Mouse (Mus musculus) granulocyte monocyte progenitor cell, adult 5-6 weeks (primary cell): ENCODE measurements around the gene Txlng. TPM values are rescaled to one million over a fixed set of nuclear protein-coding genes. Genes with fewer than 3 reads are reported as not detected.
A peak's percentile ranks its signal among the peaks of the same experiment; 100 is the strongest.

Experiments
- ATAC-seq: replicated peaks from 2 replicates; pipeline ENCODE4 v1.8.0; 2016; ENCODE audit warnings: mild to moderate bottlenecking, moderate TSS enrichment, inconsistent platforms; ENCODE audit not compliant: poor library complexity, severe bottlenecking
- total RNA-seq, 2 experiments: library from RNA; stranded (forward) in 1 of 2; stranded (reverse) in 1 of 2; fragments of 200-712, 200-1000 nt in 1 of 2; fragments of >200 nt in 1 of 2; fragmentation: Nextera tagmentation in 1 of 2; gene quantifications; 2 replicates each; pipeline ENCODE4 v1.2.3; 2014 to 2017

Txlng gene
- total RNA-seq, 2 experiments from 2014 or later: 21.9 to 39.6 TPM

- peak; percentile 12 for ATAC-seq
Observed at GRCm38 (mm10) chrX:162760958-162761515, 68.2 kb downstream of the Txlng start.

DNA sequence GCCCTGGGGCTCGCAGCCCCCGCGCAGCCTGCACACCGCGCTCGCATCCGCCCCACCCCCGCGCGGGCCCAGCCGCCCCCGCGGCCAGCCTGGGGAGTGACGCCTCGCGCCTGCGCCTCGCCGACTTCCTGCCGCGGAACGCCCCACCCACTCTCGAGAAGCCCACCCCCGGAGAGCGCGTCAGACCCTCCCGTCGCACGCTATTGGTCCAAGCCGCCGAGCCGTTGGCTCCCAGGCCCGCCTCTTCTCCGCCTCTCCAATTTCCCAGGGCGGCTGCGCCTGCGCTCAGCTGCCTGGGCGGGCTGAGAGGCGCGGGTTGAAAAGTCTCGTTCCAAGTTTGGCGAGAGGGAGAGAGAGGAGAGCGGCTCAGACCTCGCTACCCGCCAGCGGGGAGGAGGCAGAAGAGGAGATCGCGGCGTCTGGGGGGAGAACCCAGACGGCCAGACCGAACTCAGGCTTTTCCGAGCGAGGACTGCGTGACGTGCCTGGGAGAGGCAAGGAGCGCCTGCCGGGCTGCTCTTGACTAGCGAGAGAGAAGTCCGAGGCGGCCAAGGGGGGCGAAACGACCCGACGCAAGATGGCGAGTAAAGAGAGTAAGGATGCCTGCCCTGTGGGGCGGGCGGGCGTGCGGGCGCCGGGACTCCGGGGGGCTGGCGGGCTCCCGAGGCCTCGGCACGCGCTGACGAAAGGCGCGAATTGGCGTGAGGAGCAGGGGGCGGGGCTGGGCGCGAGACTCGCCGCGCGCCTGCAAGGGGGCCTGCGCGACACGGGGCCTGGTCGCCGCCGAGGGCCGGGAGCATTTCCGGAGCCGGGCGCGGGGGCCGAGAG, 68.9 kb downstream of the Txlng start, which contains the start of gene Rbbp7:
TSS of gene Rbbp7 (plus strand) at position 288 of the 828 bp plus-strand sequence.
- ATAC-seq: peak; percentile 84

DNA sequence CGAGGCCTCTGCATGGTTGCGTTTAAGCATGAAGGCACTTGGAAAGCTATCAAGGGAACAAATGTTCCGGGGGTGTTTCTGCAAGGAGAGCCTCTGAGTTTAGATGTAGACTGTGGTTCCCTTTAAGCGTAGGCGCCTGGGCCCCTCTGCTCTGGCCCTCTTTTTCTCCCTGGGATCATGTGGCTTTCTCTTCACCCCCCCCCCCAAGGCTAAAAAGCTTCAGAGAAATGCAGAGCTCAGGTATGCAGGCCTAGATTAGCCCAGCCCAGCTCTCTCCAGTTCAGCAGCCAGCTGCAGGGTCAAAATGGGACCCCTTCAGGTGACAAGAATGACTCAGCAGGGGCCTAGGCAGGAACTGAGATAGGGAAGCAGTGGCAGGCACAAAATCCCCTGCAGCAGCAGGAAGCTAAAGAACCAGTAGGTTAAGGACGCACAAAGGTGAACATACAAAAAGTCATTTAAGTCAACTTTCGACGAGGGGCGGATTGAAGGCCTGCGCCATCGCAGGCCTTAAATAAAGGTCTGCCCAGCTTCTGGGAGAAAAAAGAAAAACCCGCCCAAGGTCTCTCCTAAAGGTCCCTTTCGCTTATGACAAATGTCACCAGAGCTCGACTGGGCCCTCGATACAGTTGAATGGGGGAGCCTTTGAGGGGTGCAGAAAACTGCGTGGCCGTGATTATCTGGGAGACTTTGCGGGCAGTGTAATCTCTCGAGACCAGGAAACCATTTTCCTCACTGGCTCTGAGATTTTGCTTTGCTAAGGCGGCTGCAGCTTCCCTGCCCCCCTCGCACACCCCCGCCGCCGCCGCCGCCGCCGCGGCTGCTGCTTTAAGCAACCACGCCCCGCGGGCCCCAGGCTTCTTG, 69.8 kb downstream of the Txlng start:
- peak; percentile 21 for ATAC-seq

DNA sequence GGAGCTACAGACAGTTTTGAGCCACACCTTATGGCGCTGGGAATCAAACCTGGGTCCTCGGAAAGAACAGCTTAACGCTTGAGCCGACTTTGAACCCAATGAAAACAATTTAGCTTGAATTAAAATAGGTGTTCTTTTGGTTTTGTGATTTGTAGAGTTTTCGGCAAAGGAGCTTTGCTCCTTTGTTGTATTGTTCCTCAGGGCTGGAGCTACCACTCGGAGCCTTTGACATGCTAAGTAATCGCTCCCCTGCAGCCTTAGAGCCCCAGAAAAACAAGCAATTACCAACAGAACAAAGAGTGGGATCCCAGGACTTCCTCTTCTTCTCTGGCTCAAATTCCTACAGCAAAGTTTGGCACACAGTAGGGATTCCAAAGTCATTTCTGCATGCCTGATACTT, 73.2 kb downstream of the Txlng start:
- ATAC-seq: no peak

DNA sequence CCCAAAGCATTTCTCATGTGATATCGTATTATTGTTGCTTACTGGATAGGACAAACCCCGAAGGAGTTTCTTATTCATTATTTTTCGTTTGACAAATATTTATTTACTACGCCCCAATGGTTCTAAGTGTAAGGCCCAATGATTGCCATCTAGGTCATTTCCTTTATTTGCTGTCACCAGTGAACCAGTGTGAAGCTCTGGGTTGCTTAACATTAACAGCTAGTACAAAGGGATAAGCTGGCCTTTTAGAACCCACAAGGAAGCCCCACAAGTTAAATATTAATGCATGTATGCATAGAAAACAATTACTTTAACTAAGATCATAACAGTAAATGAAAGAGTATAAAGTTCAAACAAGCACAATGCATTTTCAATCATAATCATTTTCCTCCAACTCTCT, 74.9 kb downstream of the Txlng start:
- no peak for ATAC-seq

DNA sequence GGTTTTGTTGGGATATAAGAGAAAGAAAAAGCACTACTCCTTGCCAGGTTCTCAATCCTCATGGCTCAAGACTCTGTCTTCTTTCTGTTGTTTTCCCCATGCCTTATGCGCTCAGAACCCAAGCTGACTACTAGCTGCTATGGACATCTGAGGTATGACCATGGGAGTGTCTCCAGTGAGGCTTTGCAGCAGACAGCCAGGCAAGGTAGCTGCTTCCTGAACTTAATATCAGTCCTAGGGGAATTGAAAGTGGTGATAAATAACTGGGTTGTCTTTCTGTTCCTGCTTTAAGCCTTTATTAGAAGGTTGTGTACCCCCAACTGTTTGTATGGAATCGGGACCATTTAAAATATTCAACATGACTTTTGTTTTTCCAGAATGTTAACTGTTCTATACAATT, 76.8 kb downstream of the Txlng start:
- ATAC-seq: peak; percentile 79

DNA sequence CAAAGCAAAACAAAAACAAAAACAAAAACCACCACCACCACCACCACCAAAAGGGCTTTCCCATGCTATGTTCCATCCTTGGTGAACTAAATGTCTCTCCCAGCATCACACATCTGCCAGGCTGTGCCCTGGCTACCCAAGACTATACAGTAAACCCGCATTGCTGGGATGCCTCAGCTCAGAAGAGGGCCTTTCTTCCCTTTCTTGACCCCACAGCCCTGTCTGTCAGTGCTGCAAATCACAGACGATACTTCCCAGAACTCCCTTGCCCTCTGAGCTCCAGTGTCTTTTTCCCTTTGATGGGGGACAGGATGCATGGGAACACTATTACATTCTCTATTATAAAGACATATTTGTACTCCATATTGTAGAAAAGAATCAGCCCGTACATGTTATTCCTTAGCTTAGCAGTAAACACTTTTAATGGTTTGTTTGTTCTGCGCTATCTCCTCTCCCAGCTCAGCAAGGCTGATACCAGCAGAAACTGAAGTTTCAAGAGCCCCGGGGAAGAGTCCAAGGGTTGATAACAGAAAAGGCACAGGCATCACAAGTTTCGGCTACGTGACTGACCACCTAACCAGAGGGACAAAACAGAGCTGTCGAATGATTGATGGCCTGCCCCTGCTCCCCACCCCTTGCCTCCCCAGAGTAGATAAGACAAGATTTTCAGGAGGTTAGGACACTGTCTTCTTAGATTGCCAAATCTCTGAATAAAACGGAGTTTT, 80.4 kb downstream of the Txlng start:
- ATAC-seq: no peak

DNA sequence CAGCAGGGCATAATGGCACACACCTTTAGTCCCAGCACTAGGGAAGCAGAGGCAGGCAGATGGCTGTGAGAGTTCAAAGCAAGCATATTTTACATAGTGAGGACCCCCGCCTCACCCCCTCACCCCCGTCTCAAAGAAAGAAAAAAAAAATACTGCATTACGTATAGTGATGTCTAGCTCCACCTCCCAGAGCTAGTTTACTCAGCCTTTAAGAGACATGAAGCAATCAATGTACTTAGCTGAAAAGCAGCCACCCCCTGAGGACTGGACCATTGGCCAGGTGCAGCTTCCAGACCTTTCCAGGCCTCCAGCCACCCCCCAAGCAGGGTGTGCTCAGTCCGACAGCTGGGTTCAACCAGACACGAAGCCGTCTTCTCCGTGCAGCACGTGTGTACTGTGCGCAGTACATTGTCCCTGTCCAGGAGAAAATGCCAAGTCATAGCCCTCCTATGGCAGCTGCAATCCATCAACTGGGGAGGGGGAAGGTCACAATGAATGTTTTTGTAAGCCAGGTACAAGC, 93.1 kb downstream of the Txlng start:
- ATAC-seq: peak; percentile 56

DNA sequence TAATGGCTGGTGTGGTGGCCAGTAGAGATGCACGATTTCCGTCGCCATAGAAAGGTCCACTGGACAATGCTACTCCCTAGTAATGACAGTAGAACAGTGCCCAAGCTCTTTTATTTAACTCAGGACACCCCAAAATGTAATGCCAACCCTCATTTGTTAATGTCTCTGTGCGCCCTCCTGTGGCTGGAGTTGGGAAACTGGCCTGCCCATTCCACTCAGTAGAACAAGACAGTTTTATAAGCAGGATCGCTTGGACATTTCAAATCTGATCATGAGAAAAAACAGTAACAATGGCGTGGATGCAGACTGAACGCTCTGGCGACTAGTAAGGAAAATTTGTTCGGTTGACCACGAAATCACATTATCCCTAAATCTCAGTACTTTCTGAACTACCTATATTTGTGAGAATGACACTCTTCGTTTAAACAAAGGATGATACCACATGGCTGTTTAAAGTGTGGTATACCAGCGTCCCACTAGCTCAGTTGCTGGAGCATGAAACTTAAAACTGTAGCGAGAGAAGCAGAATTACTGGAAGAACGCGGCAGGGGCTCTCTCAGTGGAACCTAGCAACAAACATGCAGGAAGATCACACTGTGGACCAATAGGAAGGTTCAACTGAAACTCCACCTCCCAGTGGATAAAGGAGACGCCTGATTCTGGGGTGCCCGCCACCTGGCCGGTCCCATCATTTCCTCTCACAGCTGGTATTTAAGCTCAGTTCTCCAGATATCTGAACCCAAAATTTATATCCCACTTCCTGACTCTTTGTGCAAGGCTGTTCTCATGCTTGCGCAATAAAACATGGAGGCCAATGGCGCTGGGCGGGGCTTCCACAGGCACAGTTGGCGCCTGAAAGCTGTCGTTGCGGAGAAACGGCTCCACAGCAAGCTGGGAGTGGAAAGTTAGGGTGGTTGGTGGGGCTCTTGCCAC, 94.0 kb downstream of the Txlng start:
- ATAC-seq: peak; percentile 91

- no peak for ATAC-seq
Observed at GRCm38 (mm10) chrX:162730031-162730430, 99.2 kb downstream of the Txlng start.

Other genes starting within 250 kb of the Txlng start
- not detected in 2 replicates for gene Reps2, start 185.8 kb downstream of the Txlng start, total RNA-seq (2014; fragmentation: Nextera tagmentation)
- gene Reps2, start 185.8 kb downstream of the Txlng start, total RNA-seq (2017): 0.09 and 0.15 TPM in 2 replicates
- gene Rbbp7, start 69.1 kb downstream of the Txlng start, total RNA-seq (2014; fragmentation: Nextera tagmentation): 185 and 255 TPM in 2 replicates
- gene Rbbp7, start 69.1 kb downstream of the Txlng start, total RNA-seq (2017): 276 and 296 TPM in 2 replicates
- gene Syap1, start 59.0 kb upstream of the Txlng start, total RNA-seq (2014; fragmentation: Nextera tagmentation): 11.4 and 16.9 TPM in 2 replicates
- gene Syap1, start 59.0 kb upstream of the Txlng start, total RNA-seq (2017): 33.9 and 36.4 TPM in 2 replicates
- gene Ctps2, start 71.8 kb upstream of the Txlng start, total RNA-seq (2014; fragmentation: Nextera tagmentation): 88.1 and 119 TPM in 2 replicates
- gene Ctps2, start 71.8 kb upstream of the Txlng start, total RNA-seq (2017): 91.0 and 91.3 TPM in 2 replicates
- gene S100g, start 135.1 kb upstream of the Txlng start, total RNA-seq (2014; fragmentation: Nextera tagmentation): not detected in 2 replicates
- gene S100g, start 135.1 kb upstream of the Txlng start, total RNA-seq (2017): not detected in 2 replicates